Comparison of ENCODE assay signal across 20 mouse cellular contexts in genomic region chr3:151902216-151902827, GRCm38 (mm10).
A peak's percentile ranks its signal among the peaks of the same experiment; 100 is the strongest.
DNase-seq lines count a peak whose midpoint lies in the region; ATAC-seq and TF ChIP-seq lines count a peak whose summit lies in the region.
"Had no signal": no experiment of that assay in that cellular context is flagged by ENCODE, and none has a peak within 500 bp of the region (broad histone marks: within the 10 kb centered on the region; RNA-seq: fewer than 3 reads in every experiment).

No protein-coding gene starts in this region.

- TF ChIP-seq POLR2A in embryonic fibroblast, embryonic 13.5 days (IDR thresholded peaks at IDR 0.05; ENCODE audit: low read depth, low read length): no peak

- H3K9me3 ChIP-seq in limb, embryonic 12.5 days: no peaks in the 10 kb centered on the region
- no peaks in the 10 kb centered on the region for H3K9me3 ChIP-seq in limb, embryonic 10.5 days (replicated peaks)
- H3K9me3 ChIP-seq in embryonic facial prominence, embryonic 14.5 days (ENCODE audit: control insufficient read depth, low read length): no peaks in the 10 kb centered on the region
- H3K9me3 ChIP-seq in forebrain, embryonic 11.5 days (ENCODE audit: control insufficient read depth, low read length): no peaks in the 10 kb centered on the region
- H3K9me3 ChIP-seq: embryonic facial prominence, embryonic 12.5 days; forebrain, embryonic 12.5 days; heart, embryonic 12.5 days; hindbrain, embryonic 15.5 days had no signal

- DNase-seq in limb, embryonic 10.5 days (ENCODE audit: low spot score): no peak
- peak; percentile 74 for DNase-seq in embryonic facial prominence, embryonic 14.5 days (ENCODE audit: low spot score)
- DNase-seq in forebrain, embryonic 11.5 days (ENCODE audit: low spot score): no peak
- DNase-seq: adrenal gland, postnatal 10 days; B cell, adult 2 months; cerebellum, adult 11 months; cerebellum, adult 8-10 months; cerebellum, postnatal 14 days; embryo, embryonic 11 days; gastrocnemius, postnatal 10 days; heart, postnatal 36 days had no signal

- H3K4me1 ChIP-seq in limb, embryonic 12.5 days (replicated peaks): peaks cover 12% of the 10 kb centered on the region; the same call in 1 of the 2 replicates
- H3K4me1 ChIP-seq in limb, embryonic 10.5 days: no peaks in the 10 kb centered on the region; the same call in 1 of the 2 replicates
- peaks cover 9% of the 10 kb centered on the region for H3K4me1 ChIP-seq in embryonic facial prominence, embryonic 14.5 days (ENCODE audit: control insufficient read depth, insufficient read depth, low read length)
- peaks cover 8% of the 10 kb centered on the region for H3K4me1 ChIP-seq in embryonic fibroblast, embryonic 13.5 days (ENCODE audit: control insufficient read depth, insufficient read depth, low read length)
- no peaks in the 10 kb centered on the region for H3K4me1 ChIP-seq in forebrain, embryonic 11.5 days (replicated peaks; ENCODE audit: control insufficient read depth, insufficient read depth, low read length)
- H3K4me1 ChIP-seq: embryonic facial prominence, embryonic 12.5 days; forebrain, embryonic 12.5 days; heart, embryonic 12.5 days; hindbrain, embryonic 15.5 days had no signal

- no peak for TF ChIP-seq CTCF in embryonic fibroblast, embryonic 13.5 days (IDR thresholded peaks at IDR 0.05; ENCODE audit: borderline replicate concordance, insufficient read depth, low read length)

- no peaks in the 10 kb centered on the region for H3K27me3 ChIP-seq in limb, embryonic 12.5 days
- H3K27me3 ChIP-seq in limb, embryonic 10.5 days (ENCODE audit: low read depth, poor library complexity, severe bottlenecking): no peaks in the 10 kb centered on the region
- H3K27me3 ChIP-seq in embryonic facial prominence, embryonic 14.5 days (replicated peaks; ENCODE audit: control insufficient read depth, insufficient read depth, low read length): no peaks in the 10 kb centered on the region
- no peaks in the 10 kb centered on the region for H3K27me3 ChIP-seq in forebrain, embryonic 11.5 days (ENCODE audit: control insufficient read depth, insufficient read depth, low read length)
- H3K27me3 ChIP-seq: embryonic facial prominence, embryonic 12.5 days; forebrain, embryonic 12.5 days; heart, embryonic 12.5 days; hindbrain, embryonic 15.5 days had no signal

- no peaks in the 10 kb centered on the region for H3K36me3 ChIP-seq in limb, embryonic 12.5 days
- no peaks in the 10 kb centered on the region for H3K36me3 ChIP-seq in limb, embryonic 10.5 days
- H3K36me3 ChIP-seq in embryonic facial prominence, embryonic 14.5 days (ENCODE audit: control insufficient read depth, insufficient read depth, low read length): no peaks in the 10 kb centered on the region
- no peaks in the 10 kb centered on the region for H3K36me3 ChIP-seq in forebrain, embryonic 11.5 days (ENCODE audit: control insufficient read depth, insufficient read depth, low read length)
- H3K36me3 ChIP-seq: embryonic facial prominence, embryonic 12.5 days; forebrain, embryonic 12.5 days; G1E; heart, embryonic 12.5 days; hindbrain, embryonic 15.5 days had no signal

- peak overlapping the region; percentile 77 for H3K27ac ChIP-seq in limb, embryonic 12.5 days
- no peak overlapping the region for H3K27ac ChIP-seq in limb, embryonic 10.5 days
- H3K27ac ChIP-seq in embryonic facial prominence, embryonic 14.5 days (replicated peaks; ENCODE audit: low read depth, low read length): peak overlapping the region; percentile 70
- H3K27ac ChIP-seq in embryonic fibroblast, embryonic 13.5 days (ENCODE audit: insufficient read depth, low read length): peak overlapping the region; percentile 60; the same call in 1 of the 2 replicates
- no peak overlapping the region for H3K27ac ChIP-seq in forebrain, embryonic 11.5 days (ENCODE audit: low read depth, low read length)
- H3K27ac ChIP-seq: embryonic facial prominence, embryonic 12.5 days; forebrain, embryonic 12.5 days; hindbrain, embryonic 15.5 days had no signal

- ATAC-seq in limb, embryonic 12.5 days (ENCODE audit: insufficient number of reproducible peaks, insufficient read depth, low FRiP score, low TSS enrichment, low read depth): no peak
- ATAC-seq in embryonic facial prominence, embryonic 14.5 days (ENCODE audit: low read depth): peak; percentile 57; the same call in 1 of the 2 replicates
- ATAC-seq in monocyte, adult 5-6 weeks (replicated peaks; ENCODE audit: insufficient number of reproducible peaks, low FRiP score, low TSS enrichment, poor library complexity, severe bottlenecking): no peak
- ATAC-seq in forebrain, embryonic 11.5 days (replicated peaks; ENCODE audit: low FRiP score): no peak
- ATAC-seq: CD4-positive, CD25-positive, alpha-beta regulatory T cell, adult 4 months had no signal

- H3K4me3 ChIP-seq in limb, embryonic 12.5 days (replicated peaks): no peak overlapping the region
- H3K4me3 ChIP-seq in limb, embryonic 10.5 days: no peak overlapping the region
- no peak overlapping the region for H3K4me3 ChIP-seq in embryonic facial prominence, embryonic 14.5 days (ENCODE audit: low read depth, low read length)
- no peak overlapping the region for H3K4me3 ChIP-seq in embryonic fibroblast, embryonic 13.5 days (ENCODE audit: insufficient read depth, low read length)
- H3K4me3 ChIP-seq in forebrain, embryonic 11.5 days (ENCODE audit: low read depth, low read length): no peak overlapping the region
- H3K4me3 ChIP-seq: embryonic facial prominence, embryonic 12.5 days; forebrain, embryonic 12.5 days; heart, embryonic 12.5 days; hindbrain, embryonic 15.5 days had no signal

- no peak overlapping the region for H3K4me2 ChIP-seq in limb, embryonic 12.5 days
- no peak overlapping the region; the same call in 1 of the 2 replicates for H3K4me2 ChIP-seq in embryonic facial prominence, embryonic 14.5 days (ENCODE audit: low read depth, low read length)
- H3K4me2 ChIP-seq in forebrain, embryonic 11.5 days (ENCODE audit: low read depth, low read length, severe bottlenecking): no peak overlapping the region
- H3K4me2 ChIP-seq: embryonic facial prominence, embryonic 12.5 days; forebrain, embryonic 12.5 days; heart, embryonic 12.5 days; hindbrain, embryonic 15.5 days had no signal

- WGBS in limb, embryonic 12.5 days: 65% methylated on average over 13 of the region's 13 CpGs
- WGBS in limb, embryonic 10.5 days: 83% methylated on average over 13 of the region's 13 CpGs
- whole genome bisulfite sequencing in embryonic facial prominence, embryonic 14.5 days: 49% methylated on average over 13 of the region's 13 CpGs
- 89% methylated on average over 13 of the region's 13 CpGs for WGBS in forebrain, embryonic 11.5 days

- H3K9ac ChIP-seq in limb, embryonic 12.5 days (replicated peaks): no peak overlapping the region
- H3K9ac ChIP-seq in embryonic facial prominence, embryonic 14.5 days (ENCODE audit: low read depth, low read length): no peak overlapping the region
- no peak overlapping the region for H3K9ac ChIP-seq in forebrain, embryonic 11.5 days (ENCODE audit: low read length)
- H3K9ac ChIP-seq: embryonic facial prominence, embryonic 12.5 days; forebrain, embryonic 12.5 days; heart, embryonic 12.5 days; hindbrain, embryonic 15.5 days had no signal

Comparison
In these comparisons a context has a peak if more than half of its experiments do, and no peak if none do; other contexts are left out.
1. H3K27ac ChIP-seq: peak in limb, embryonic 12.5 days (single experiment), embryonic facial prominence, embryonic 14.5 days (single experiment) and embryonic fibroblast, embryonic 13.5 days (single experiment); none in limb, embryonic 10.5 days (single experiment) and forebrain, embryonic 11.5 days (single experiment).